Mouse (Mus musculus): Measurements from ENCODE around the gene Zfp874a. TPM values are rescaled to one million over a fixed set of nuclear protein-coding genes. Genes with fewer than 3 reads are reported as not detected.
"Not testable (repeated sequence)": the region's sequence is repeated elsewhere in the genome, so short reads cannot be mapped to it uniquely, and the experiment has no call there.

Gene Zfp874a
- polyA plus RNA-seq, 1 experiment from 2014 or later, result 5.3 TPM

GRCm38 (mm10) chr13:67415759-67416158 lies 35.7 kb downstream of the Zfp874a start:
- no peak for ATAC-seq (ENCODE audit: low read depth)
- Histone ChIP-seq H3K4me3 (ENCODE audit: low read depth, low read length) (no peak overlapping the region), H3K36me3 (ENCODE audit: control insufficient read depth, insufficient read depth, low read length) (no peaks in the 10 kb centered on the region), H3K27me3 (ENCODE audit: control insufficient read depth, insufficient read depth, low read length) (no peaks in the 10 kb centered on the region), H3K9ac (replicated peaks; ENCODE audit: low read depth, low read length) (no peak overlapping the region), H3K9me3 (ENCODE audit: control insufficient read depth, low read length) (no peaks in the 10 kb centered on the region), H3K4me2 (ENCODE audit: low read depth, low read length) (no peak overlapping the region), H3K4me1 (ENCODE audit: control insufficient read depth, insufficient read depth, low read length) (no peaks in the 10 kb centered on the region), H3K27ac (ENCODE audit: low read depth, low read length) (no peak overlapping the region)
- 90% methylated on average over 6 of the region's 6 CpGs for WGBS

GRCm38 (mm10) chr13:67413634-67414033 lies 37.8 kb downstream of the Zfp874a start:
- ATAC-seq (ENCODE audit: low read depth), result not testable (repeated sequence)
- 82% methylated on average over 3 of the region's 3 CpGs for WGBS

GRCm38 (mm10) chr13:67399183-67399903 lies 52.1 kb downstream of the Zfp874a start, which contains the start of gene Zfp429:
TSS of gene Zfp429 (minus strand) at chr13:67399819.
- H3K27ac ChIP-seq (ENCODE audit: low read depth, low read length); H3K36me3 ChIP-seq (ENCODE audit: control insufficient read depth, insufficient read depth, low read length); H3K9me3 ChIP-seq (ENCODE audit: control insufficient read depth, low read length); H3K4me1 ChIP-seq (ENCODE audit: control insufficient read depth, insufficient read depth, low read length); H3K27me3 ChIP-seq (ENCODE audit: control insufficient read depth, insufficient read depth, low read length): not testable (repeated sequence)
- H3K4me2 ChIP-seq (ENCODE audit: low read depth, low read length), result peak within 1 kb of the TSS; percentile 56
- H3K4me3 ChIP-seq (ENCODE audit: low read depth, low read length), result peak within 1 kb of the TSS; percentile 46
- H3K9ac ChIP-seq (replicated peaks; ENCODE audit: low read depth, low read length), result peak within 1 kb of the TSS; percentile 44
- peak; percentile 98 for ATAC-seq (ENCODE audit: low read depth)
- 5% methylated on average over 14 of the region's 16 CpGs for WGBS

More at GRCm38 (mm10) chr13:67413634-67414033, 37.8 kb downstream of the Zfp874a start:
- H3K4me3 ChIP-seq (ENCODE audit: low read depth, low read length); H3K36me3 ChIP-seq (ENCODE audit: control insufficient read depth, insufficient read depth, low read length); H3K9ac ChIP-seq (replicated peaks; ENCODE audit: low read depth, low read length); H3K4me1 ChIP-seq (ENCODE audit: control insufficient read depth, insufficient read depth, low read length); H3K27ac ChIP-seq (ENCODE audit: low read depth, low read length); H3K27me3 ChIP-seq (ENCODE audit: control insufficient read depth, insufficient read depth, low read length); H3K9me3 ChIP-seq (ENCODE audit: control insufficient read depth, low read length); H3K4me2 ChIP-seq (ENCODE audit: low read depth, low read length): not testable (repeated sequence)

GRCm38 (mm10) chr13:67376255-67376654 lies 75.2 kb downstream of the Zfp874a start:
- not testable (repeated sequence) for H3K9me3 ChIP-seq (ENCODE audit: control insufficient read depth, low read length); H3K27ac ChIP-seq (ENCODE audit: low read depth, low read length); H3K36me3 ChIP-seq (ENCODE audit: control insufficient read depth, insufficient read depth, low read length); H3K4me3 ChIP-seq (ENCODE audit: low read depth, low read length); H3K9ac ChIP-seq (replicated peaks; ENCODE audit: low read depth, low read length); H3K4me2 ChIP-seq (ENCODE audit: low read depth, low read length); H3K27me3 ChIP-seq (ENCODE audit: control insufficient read depth, insufficient read depth, low read length); H3K4me1 ChIP-seq (ENCODE audit: control insufficient read depth, insufficient read depth, low read length)
- ATAC-seq (ENCODE audit: low read depth), result peak; percentile 41; the same call in 1 of the 2 replicates
- WGBS, result 66% methylated on average over 3 of the region's 3 CpGs

GRCm38 (mm10) chr13:67375050-67375911 lies 76.1 kb downstream of the Zfp874a start, which contains the start of the genes Gm28041 and Zfp456:
TSS of gene Gm28041 (minus strand) at chr13:67375733.
TSS of gene Zfp456 (minus strand) at chr13:67375810.
- H3K4me3 ChIP-seq (ENCODE audit: low read depth, low read length), result peak within 1 kb of the TSS; percentile 26
- not testable (repeated sequence) for H3K27me3 ChIP-seq (ENCODE audit: control insufficient read depth, insufficient read depth, low read length); H3K36me3 ChIP-seq (ENCODE audit: control insufficient read depth, insufficient read depth, low read length); H3K27ac ChIP-seq (ENCODE audit: low read depth, low read length); H3K9ac ChIP-seq (replicated peaks; ENCODE audit: low read depth, low read length); H3K4me1 ChIP-seq (ENCODE audit: control insufficient read depth, insufficient read depth, low read length); H3K9me3 ChIP-seq (ENCODE audit: control insufficient read depth, low read length)
- peak; percentile 97 for ATAC-seq (ENCODE audit: low read depth)
- 23% methylated on average over 13 of the region's 15 CpGs for WGBS
- peak within 1 kb of the TSS; percentile 49 for H3K4me2 ChIP-seq (ENCODE audit: low read depth, low read length)

Other genes starting within 250 kb of the Zfp874a start
- gene Zfp458, start 173.2 kb downstream of the Zfp874a start, polyA plus RNA-seq (2014; fragmentation: Nextera tagmentation; extraction: Ambion mirVana), result 7.6 and 10.4 TPM in 2 replicates
- 1.3 and 1.8 TPM in 2 replicates for gene Zfp457, start 145.1 kb downstream of the Zfp874a start, polyA plus RNA-seq (2014; fragmentation: Nextera tagmentation; extraction: Ambion mirVana)
- 1.8 and 3.0 TPM in 2 replicates for gene Zfp595, start 119.1 kb downstream of the Zfp874a start, polyA plus RNA-seq (2014; fragmentation: Nextera tagmentation; extraction: Ambion mirVana)
- gene Gm28044, start 91.1 kb downstream of the Zfp874a start, polyA plus RNA-seq (2014; fragmentation: Nextera tagmentation; extraction: Ambion mirVana), result not detected in 2 replicates
- 0.84 and 1.0 TPM in 2 replicates for gene Zfp953, start 91.0 kb downstream of the Zfp874a start, polyA plus RNA-seq (2014; fragmentation: Nextera tagmentation; extraction: Ambion mirVana)
- not detected in 2 replicates for gene Gm28041, start 75.9 kb downstream of the Zfp874a start, polyA plus RNA-seq (2014; fragmentation: Nextera tagmentation; extraction: Ambion mirVana)
- gene Zfp456, start 75.8 kb downstream of the Zfp874a start, polyA plus RNA-seq (2014; fragmentation: Nextera tagmentation; extraction: Ambion mirVana), result 0.59 and 0.80 TPM in 2 replicates
- gene Zfp429, start 51.8 kb downstream of the Zfp874a start, polyA plus RNA-seq (2014; fragmentation: Nextera tagmentation; extraction: Ambion mirVana), result 3.4 and 3.5 TPM in 2 replicates
- gene Zfp459, start 30.2 kb downstream of the Zfp874a start, polyA plus RNA-seq (2014; fragmentation: Nextera tagmentation; extraction: Ambion mirVana), result 0.46 and 1.2 TPM in 2 replicates
- gene Zfp874b, start 32.6 kb upstream of the Zfp874a start, polyA plus RNA-seq (2014; fragmentation: Nextera tagmentation; extraction: Ambion mirVana), result 2.7 and 3.5 TPM in 2 replicates
- 11.0 and 12.6 TPM in 2 replicates for gene Zfp58, start 48.9 kb upstream of the Zfp874a start, polyA plus RNA-seq (2014; fragmentation: Nextera tagmentation; extraction: Ambion mirVana)
- not detected in 2 replicates for gene Gm26965, start 74.5 kb upstream of the Zfp874a start, polyA plus RNA-seq (2014; fragmentation: Nextera tagmentation; extraction: Ambion mirVana)
- 40.4 and 42.6 TPM in 2 replicates for gene Zfp87, start 74.6 kb upstream of the Zfp874a start, polyA plus RNA-seq (2014; fragmentation: Nextera tagmentation; extraction: Ambion mirVana)
- gene Zfp748, start 102.2 kb upstream of the Zfp874a start, polyA plus RNA-seq (2014; fragmentation: Nextera tagmentation; extraction: Ambion mirVana), result 17.8 and 18.4 TPM in 2 replicates
- gene Zfp729b, start 158.1 kb upstream of the Zfp874a start, polyA plus RNA-seq (2014; fragmentation: Nextera tagmentation; extraction: Ambion mirVana), result 6.1 and 7.2 TPM in 2 replicates
- gene Gm49345, start 186.1 kb upstream of the Zfp874a start, polyA plus RNA-seq (2014; fragmentation: Nextera tagmentation; extraction: Ambion mirVana), result 1.2 TPM in 1 of 2 replicates, not detected in the other
- 4.1 and 5.1 TPM in 2 replicates for gene Zfp729a, start 186.2 kb upstream of the Zfp874a start, polyA plus RNA-seq (2014; fragmentation: Nextera tagmentation; extraction: Ambion mirVana)
- 15.2 and 17.3 TPM in 2 replicates for gene Zfp738, start 235.4 kb upstream of the Zfp874a start, polyA plus RNA-seq (2014; fragmentation: Nextera tagmentation; extraction: Ambion mirVana)

Measured in neural tube, embryonic 14.5 days (tissue).